ENCODE assay signal across 33 mouse cellular contexts in genomic region chr15:98600036-98600709, GRCm38 (mm10). TPM values are rescaled to one million over a fixed set of nuclear protein-coding genes. Genes with fewer than 3 reads are reported as not detected.
DNase-seq lines count a peak whose midpoint lies in the region; ATAC-seq and TF ChIP-seq lines count a peak whose summit lies in the region.
"Had no signal": no experiment of that assay in that cellular context is flagged by ENCODE, and none has a peak within 500 bp of the region (broad histone marks: within the 10 kb centered on the region; RNA-seq: fewer than 3 reads in every experiment).

No protein-coding gene starts in this region.

- H3K36me3 ChIP-seq in heart, embryonic 11.5 days (ENCODE audit: control insufficient read depth, insufficient read depth, low read length), result peaks cover 59% of the 10 kb centered on the region

- no peak for DNase-seq in gastrocnemius, adult 2 months
- DNase-seq in gastrocnemius, postnatal 4 days (ENCODE audit: low spot score in 2 of 2), result no peak
- DNase-seq in heart, postnatal 36 days, result no peak
- peak; percentile 62 for DNase-seq in 416B (ENCODE audit: low read depth)
- peak; percentile 42 for DNase-seq in brain, adult 2 months (ENCODE audit: low read depth, low spot score)
- no peak for DNase-seq in spleen, postnatal 14 days (ENCODE audit: low spot score in 2 of 2)
- DNase-seq: adrenal gland, adult 8-10 months; cerebellum, adult 11 months; cerebellum, adult 9-10 months; cerebellum, postnatal 36 days; kidney, adult 11 months; kidney, postnatal 14 days; right cerebral cortex, postnatal 25 days; thymus, postnatal 4 days had no signal

- no peak for ATAC-seq in heart, embryonic 11.5 days (replicated peaks; ENCODE audit: insufficient number of reproducible peaks, low FRiP score, low TSS enrichment)
- ATAC-seq: activated CD4-positive, CD25-positive, alpha-beta regulatory T cell, adult 4 months; forebrain, embryonic 13.5 days; inflammation-experienced regulatory T-cells, adult 6 months; midbrain, embryonic 15.5 days had no signal

- WGBS in heart, embryonic 11.5 days (ENCODE audit: insufficient replicate concordance), result 78% methylated on average over 12 of the region's 12 CpGs

- H3K4me3 ChIP-seq in gastrocnemius, adult 2 months, result peak overlapping the region; percentile 67
- H3K4me3 ChIP-seq in heart, embryonic 11.5 days (ENCODE audit: low read depth, low read length), result no peak overlapping the region
- H3K4me3 ChIP-seq: forebrain, embryonic 13.5 days; hindbrain, embryonic 10.5 days; hindbrain, embryonic 15.5 days; limb, embryonic 13.5 days; lung, embryonic 15.5 days; midbrain, embryonic 10.5 days; midbrain, embryonic 15.5 days; neural tube, embryonic 15.5 days had no signal

- H3K9me3 ChIP-seq in heart, embryonic 11.5 days (replicated peaks; ENCODE audit: control insufficient read depth, low read length), result no peaks in the 10 kb centered on the region
- H3K9me3 ChIP-seq: forebrain, embryonic 13.5 days; hindbrain, embryonic 10.5 days; hindbrain, embryonic 15.5 days; limb, embryonic 13.5 days; lung, embryonic 15.5 days; midbrain, embryonic 10.5 days; midbrain, embryonic 15.5 days; neural tube, embryonic 15.5 days had no signal

- no peak overlapping the region for H3K9ac ChIP-seq in heart, embryonic 11.5 days (ENCODE audit: low read depth, low read length)
- H3K9ac ChIP-seq: forebrain, embryonic 13.5 days; hindbrain, embryonic 15.5 days; limb, embryonic 13.5 days; lung, embryonic 15.5 days; midbrain, embryonic 15.5 days; neural tube, embryonic 15.5 days had no signal

- intact Hi-C loops in gastrocnemius, adult 2 months (cut with DNase I), result no loop called here
- intact Hi-C loops in heart, postnatal 36 days (cut with DNase I), result loop anchor here (2.0 kb wide), 1 partner anchor 17 kb away; no protein-coding TSS in a partner anchor

- no peak overlapping the region for H3K4me2 ChIP-seq in heart, embryonic 11.5 days
- H3K4me2 ChIP-seq: forebrain, embryonic 13.5 days; hindbrain, embryonic 15.5 days; limb, embryonic 13.5 days; liver, embryonic 11.5 days; lung, embryonic 15.5 days; midbrain, embryonic 15.5 days; neural tube, embryonic 15.5 days had no signal

- no peak for TF ChIP-seq CTCF in gastrocnemius, adult 2 months (IDR thresholded peaks at IDR 0.05)

- H3K27me3 ChIP-seq in heart, embryonic 11.5 days (ENCODE audit: control insufficient read depth, insufficient read depth, low read length), result no peaks in the 10 kb centered on the region
- H3K27me3 ChIP-seq: forebrain, embryonic 13.5 days; hindbrain, embryonic 15.5 days; limb, embryonic 13.5 days; lung, embryonic 15.5 days; midbrain, embryonic 15.5 days; neural tube, embryonic 15.5 days had no signal

- 0 out of 2 replicates have a peak overlapping the region, but pooled peaks have one; percentile 90 for H3K27ac ChIP-seq in gastrocnemius, adult 2 months
- 0 out of 2 replicates have a peak overlapping the region, but pooled peaks have one; percentile 15 for H3K27ac ChIP-seq in heart, embryonic 11.5 days (ENCODE audit: low read depth, low read length)
- H3K27ac ChIP-seq: forebrain, embryonic 13.5 days; hindbrain, embryonic 10.5 days; hindbrain, embryonic 15.5 days; limb, embryonic 13.5 days; lung, embryonic 15.5 days; midbrain, embryonic 10.5 days; midbrain, embryonic 15.5 days; neural tube, embryonic 15.5 days had no signal

- peaks cover 52% of the 10 kb centered on the region for H3K4me1 ChIP-seq in heart, embryonic 11.5 days (ENCODE audit: control insufficient read depth, insufficient read depth, low read length)

RNA-seq across cellular contexts. Expression of gene Adcy6, which starts 9.7 kb away (rescaled TPM):
- total RNA-seq in gastrocnemius, adult 2 months (2021), result 10 to 100 TPM; 22.8 to 23.1 TPM
- 10 to 100 TPM; 56.6 to 60.6 TPM for total RNA-seq in gastrocnemius, postnatal 4 days (2021)
- polyA plus RNA-seq in heart, embryonic 11.5 days (2014; fragmentation: Nextera tagmentation; extraction: Ambion mirVana), result 24.5 and 34.8 TPM in 2 replicates
- 100 to 1,000 TPM; 207 TPM for total RNA-seq in heart, postnatal 36 days (2021)

RNA-seq across cellular contexts. Expression of gene 4930415O20Rik, which starts 29.4 kb away (rescaled TPM):
- total RNA-seq in gastrocnemius, adult 2 months (2021), result 1 to 10 TPM in 1 of 2 experiments, not detected in 1; 1.2 TPM
- under 1 TPM in 1 of 2 experiments, not detected in 1; 0.54 TPM for total RNA-seq in gastrocnemius, postnatal 4 days (2021)
- 0.73 and 1.0 TPM in 2 replicates for polyA plus RNA-seq in heart, embryonic 11.5 days (2014; fragmentation: Nextera tagmentation; extraction: Ambion mirVana)
- total RNA-seq in heart, postnatal 36 days (2021), result 1 to 10 TPM; 1.6 TPM
- total RNA-seq: adrenal gland, adult 8-10 months; layer of hippocampus, postnatal 14 days; left cerebral cortex, adult 8-10 months; left cerebral cortex, postnatal 36 days; megakaryocyte progenitor cell, adult 5-6 weeks had no signal
- polyA plus RNA-seq: activated CD4-positive, CD25-positive, alpha-beta regulatory T cell, adult 4 months; embryonic facial prominence, embryonic 11.5 days; forebrain, embryonic 13.5 days; hindbrain, embryonic 10.5 days; hindbrain, embryonic 15.5 days; inflammation-experienced regulatory T-cells, adult 6 months; limb, embryonic 13.5 days; liver, embryonic 16.5 days; lung, embryonic 15.5 days; midbrain, embryonic 10.5 days; neural tube, embryonic 15.5 days; thymus, postnatal 0 days had no signal

RNA-seq across cellular contexts. Expression of gene Ccnt1, which starts 29.4 kb away (rescaled TPM):
- total RNA-seq in gastrocnemius, adult 2 months (2021), result 10 to 100 TPM; 20.4 to 20.5 TPM
- 10 to 100 TPM; 31.3 to 35.4 TPM for total RNA-seq in gastrocnemius, postnatal 4 days (2021)
- polyA plus RNA-seq in heart, embryonic 11.5 days (2014; fragmentation: Nextera tagmentation; extraction: Ambion mirVana), result 38.1 and 42.3 TPM in 2 replicates
- total RNA-seq in heart, postnatal 36 days (2021), result 10 to 100 TPM; 27.6 to 32.1 TPM

RNA-seq across cellular contexts. Expression of gene Cacnb3, which starts 30.5 kb away (rescaled TPM):
- total RNA-seq in gastrocnemius, adult 2 months (2021), result 1 to 10 TPM; 1.8 to 2.2 TPM
- total RNA-seq in gastrocnemius, postnatal 4 days (2021), result 10 to 100 TPM; 22.1 to 22.5 TPM
- 9.8 and 9.9 TPM in 2 replicates for polyA plus RNA-seq in heart, embryonic 11.5 days (2014; fragmentation: Nextera tagmentation; extraction: Ambion mirVana)
- 1 to 10 TPM; 3.3 to 4.0 TPM for total RNA-seq in heart, postnatal 36 days (2021)
- total RNA-seq: megakaryocyte progenitor cell, adult 5-6 weeks had no signal

Comparison
In these comparisons a context has a peak if more than half of its experiments do, and no peak if none do; other contexts are left out.
1. DNase-seq: peak in 416B (single experiment) and brain, adult 2 months (single experiment); none in gastrocnemius, adult 2 months (single experiment), gastrocnemius, postnatal 4 days (0 of 2), heart, postnatal 36 days (0 of 2) and spleen, postnatal 14 days (0 of 2).